Comparison of ENCODE assay signal across 9 mouse cellular contexts in the genomic region with DNA sequence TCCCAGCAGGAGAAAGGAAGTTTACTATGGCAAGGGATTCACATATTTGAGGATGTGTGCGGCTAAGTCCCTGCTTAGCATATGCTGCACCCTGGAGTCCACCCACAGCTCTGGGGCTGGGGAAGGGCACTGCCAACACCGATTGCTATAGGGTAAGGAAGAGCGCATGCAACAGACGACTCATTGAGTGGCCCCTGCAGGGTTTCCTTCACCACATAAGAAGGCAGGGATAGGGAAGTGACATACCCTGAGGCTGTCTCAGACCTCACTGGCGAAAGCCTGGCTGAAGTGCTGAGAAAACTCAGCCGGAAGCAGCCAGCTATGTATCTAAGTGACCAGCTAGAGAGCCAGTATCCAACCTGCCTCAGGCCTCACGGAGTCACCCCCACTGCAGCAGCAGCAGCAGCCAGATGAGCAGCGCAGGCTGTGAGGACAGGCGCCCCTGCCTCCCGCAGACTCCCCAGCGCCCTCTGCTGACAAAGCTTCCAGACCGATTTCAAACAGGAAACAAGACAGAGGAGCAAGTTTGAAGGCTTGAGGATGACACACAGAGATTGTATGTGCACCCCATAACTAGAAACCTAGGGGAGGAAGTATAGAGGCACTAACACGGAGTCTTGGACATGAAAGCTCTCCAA. TPM values are rescaled to one million over a fixed set of nuclear protein-coding genes. Genes with fewer than 3 reads are reported as not detected.
DNase-seq lines count a peak whose midpoint lies in the region; ATAC-seq lines count a peak whose summit lies in the region.
"Had no signal": no experiment of that assay in that cellular context is flagged by ENCODE, and none has a peak within 500 bp of the region (broad histone marks: within the 10 kb centered on the region; RNA-seq: fewer than 3 reads in every experiment).

No protein-coding gene starts in this region.

- H3K4me2 ChIP-seq in embryonic facial prominence, embryonic 14.5 days (ENCODE audit: low read depth, low read length), result no peak overlapping the region

- no peak overlapping the region for H3K4me3 ChIP-seq in embryonic facial prominence, embryonic 14.5 days (ENCODE audit: low read depth, low read length)

- H3K27ac ChIP-seq in embryonic facial prominence, embryonic 14.5 days (replicated peaks; ENCODE audit: low read depth, low read length), result no peak overlapping the region

- H3K9ac ChIP-seq in embryonic facial prominence, embryonic 14.5 days (ENCODE audit: low read depth, low read length), result no peak overlapping the region

- DNase-seq in cerebellum, postnatal 14 days, result peak; percentile 45 to 69
- no peak for DNase-seq in cerebellum, adult 8-10 months
- DNase-seq in ovary, postnatal 14 days (ENCODE audit: low spot score), result peak; percentile 23
- no peak for DNase-seq in ovary, adult 18-20 months (ENCODE audit: low spot score)
- DNase-seq in embryonic facial prominence, embryonic 14.5 days (ENCODE audit: low spot score), result peak; percentile 34
- peak; percentile 29 to 43 for DNase-seq in layer of hippocampus, postnatal 14 days (ENCODE audit: low spot score in 2 of 2)
- peak; percentile 56 to 78 for DNase-seq in thymus, postnatal 10 days (ENCODE audit: low spot score in 2 of 2)

- no peaks in the 10 kb centered on the region for H3K36me3 ChIP-seq in embryonic facial prominence, embryonic 14.5 days (ENCODE audit: control insufficient read depth, insufficient read depth, low read length)

- WGBS in embryonic facial prominence, embryonic 14.5 days, result 9% methylated on average over 13 of the region's 13 CpGs

- H3K27me3 ChIP-seq in embryonic facial prominence, embryonic 14.5 days (replicated peaks; ENCODE audit: control insufficient read depth, insufficient read depth, low read length), result no peaks in the 10 kb centered on the region

- peak; percentile 63; the same call in 1 of the 2 replicates for ATAC-seq in embryonic facial prominence, embryonic 14.5 days (ENCODE audit: low read depth)
- peak; percentile 69 for ATAC-seq in megakaryocyte progenitor cell, adult 5-6 weeks (replicated peaks; ENCODE audit: poor library complexity)
- ATAC-seq: Patski had no signal

- H3K9me3 ChIP-seq in embryonic facial prominence, embryonic 14.5 days (ENCODE audit: control insufficient read depth, low read length), result no peaks in the 10 kb centered on the region

- no peaks in the 10 kb centered on the region for H3K4me1 ChIP-seq in embryonic facial prominence, embryonic 14.5 days (ENCODE audit: control insufficient read depth, insufficient read depth, low read length)

RNA-seq across cellular contexts. Expression of a gene that starts 17.8 kb away (rescaled TPM):
- 42.4 and 46.5 TPM in 2 replicates for polyA plus RNA-seq in embryonic facial prominence, embryonic 14.5 days (2014; fragmentation: Nextera tagmentation; extraction: Ambion mirVana)
- total RNA-seq in layer of hippocampus, postnatal 14 days (2021), result 10 to 100 TPM; 53.0 to 58.7 TPM
- total RNA-seq in megakaryocyte progenitor cell, adult 5-6 weeks (2015), result 164 and 172 TPM in 2 replicates
- total RNA-seq in megakaryocyte progenitor cell, adult 5-6 weeks (2017), result 207 and 270 TPM in 2 replicates

RNA-seq across cellular contexts. Expression of a gene that starts 22.4 kb away (rescaled TPM):
- 0.01 TPM in 1 of 2 replicates, not detected in the other for polyA plus RNA-seq in embryonic facial prominence, embryonic 14.5 days (2014; fragmentation: Nextera tagmentation; extraction: Ambion mirVana)
- total RNA-seq in layer of hippocampus, postnatal 14 days (2021), result under 1 TPM; 0.05 to 0.12 TPM
- not detected in 2 replicates for total RNA-seq in megakaryocyte progenitor cell, adult 5-6 weeks (2015)
- total RNA-seq in megakaryocyte progenitor cell, adult 5-6 weeks (2017), result not detected in 2 replicates

RNA-seq across cellular contexts. Expression of a gene that starts 27.6 kb away (rescaled TPM):
- 12.2 and 13.5 TPM in 2 replicates for polyA plus RNA-seq in embryonic facial prominence, embryonic 14.5 days (2014; fragmentation: Nextera tagmentation; extraction: Ambion mirVana)
- total RNA-seq in layer of hippocampus, postnatal 14 days (2021), result 10 to 100 TPM; 37.5 to 43.5 TPM
- 1.2 and 2.1 TPM in 2 replicates for total RNA-seq in megakaryocyte progenitor cell, adult 5-6 weeks (2015)
- total RNA-seq in megakaryocyte progenitor cell, adult 5-6 weeks (2017), result 1.1 and 1.2 TPM in 2 replicates

Comparison
In these comparisons a context has a peak if more than half of its experiments do, and no peak if none do; other contexts are left out.
1. DNase-seq: peak in cerebellum, postnatal 14 days (2 of 2), ovary, postnatal 14 days (single experiment), embryonic facial prominence, embryonic 14.5 days (single experiment), layer of hippocampus, postnatal 14 days (2 of 2) and thymus, postnatal 10 days (2 of 2); none in cerebellum, adult 8-10 months (single experiment) and ovary, adult 18-20 months (single experiment).
2. RNA of a gene that starts 27.6 kb away (total RNA-seq): 37.5 to 43.5 TPM in layer of hippocampus, postnatal 14 days; 1.1 to 2.1 TPM in megakaryocyte progenitor cell, adult 5-6 weeks; every median in the first group is over 10 times any median in the second.